Mouse (Mus musculus) kidney, embryonic 15.5 days (tissue): ENCODE data around the gene Fcer1g. TPM values are rescaled to one million over a fixed set of nuclear protein-coding genes. Genes with fewer than 3 reads are reported as not detected.

ENCODE experiments used
- ATAC-seq: fragments of 200-750 bp; cut with Nextera tagmentation; replicated peaks from 2 replicates; pipeline ENCODE4 v1.8.0; 2017; ENCODE audit warnings: moderate TSS enrichment; ENCODE audit not compliant: low FRiP score
- H3K27ac ChIP-seq: fragments of 300-500 bp; sonication (generic); 2 replicates; pipeline ENCODE4 v1.5.1; 2015; ENCODE audit warnings: mild to moderate bottlenecking, inconsistent platforms
- H3K27me3 ChIP-seq: fragments of 300-500 bp; sonication (generic); 2 replicates; pipeline ENCODE4 v1.6.1; 2015; ENCODE audit warnings: inconsistent platforms
- H3K36me3 ChIP-seq: fragments of 300-500 bp; sonication (generic); 2 replicates; pipeline ENCODE4 v1.6.1; 2015; ENCODE audit warnings: inconsistent platforms
- H3K4me1 ChIP-seq: fragments of 300-500 bp; sonication (generic); 2 replicates; pipeline ENCODE4 v1.6.1; 2015; ENCODE audit warnings: inconsistent platforms
- H3K4me2 ChIP-seq: fragments of 300-500 bp; sonication (generic); 2 replicates; pipeline ENCODE4 v1.6.1; 2015; ENCODE audit warnings: moderate library complexity, mild to moderate bottlenecking, inconsistent platforms
- H3K4me3 ChIP-seq: fragments of 300-500 bp; sonication (generic); replicated peaks from 2 replicates; pipeline ENCODE4 v1.5.1; 2015; ENCODE audit warnings: mild to moderate bottlenecking, inconsistent platforms
- H3K9ac ChIP-seq: fragments of 300-500 bp; sonication (generic); 2 replicates; pipeline ENCODE4 v1.6.1; 2015; ENCODE audit warnings: mild to moderate bottlenecking, inconsistent platforms
- H3K9me3 ChIP-seq: fragments of 300-500 bp; sonication (generic); replicated peaks from 2 replicates; pipeline ENCODE4 v1.6.1; 2016; ENCODE audit warnings: inconsistent platforms
- WGBS: fragments of 180-500 bp; shearing (Covaris S2); methylation state at CpG from one replicate; pipeline ENCODE4 v1.1.7; 2015; ENCODE audit warnings: mixed read lengths; 5-methylcytosine and 5-hydroxymethylcytosine counted together
- polyA plus RNA-seq: library from polyadenylated mRNA; unstranded; fragments of >200 nt; fragmentation: Nextera tagmentation; extraction: Ambion mirVana; gene quantifications from 2 replicates; pipeline ENCODE4 v1.2.1, GENCODE M21; 2015

The Fcer1g gene
- polyA plus RNA-seq, 1 experiment from 2014 or later, result 36.9 TPM

DNA sequence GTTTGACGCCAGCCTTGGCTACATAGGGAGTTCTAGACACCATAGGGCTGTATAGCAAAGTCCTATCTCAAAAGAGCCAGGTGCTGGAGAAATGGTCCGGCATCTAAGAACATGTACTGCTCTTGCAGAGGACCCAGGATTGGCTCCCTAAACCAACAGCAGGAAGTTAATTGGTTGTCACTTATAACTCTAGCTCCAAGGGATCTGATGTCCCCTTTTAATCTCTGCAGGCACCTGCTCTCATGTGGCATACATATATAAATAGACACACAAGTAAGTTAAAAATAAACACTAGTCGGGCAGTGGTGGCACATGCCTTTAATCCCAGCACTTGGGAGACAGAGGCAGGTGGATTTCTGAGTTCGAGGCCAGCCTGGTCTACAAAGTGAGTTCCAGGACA lies 1.6 kb upstream of the Fcer1g start:
- Histone ChIP-seq H3K4me3 (no peak overlapping the region), H3K4me1 (peaks cover 11% of the 10 kb centered on the region; the same call in 1 of the 2 replicates), H3K36me3 (peaks cover 76% of the 10 kb centered on the region), H3K9me3 (no peaks in the 10 kb centered on the region), H3K9ac (no peak overlapping the region), H3K27me3 (no peaks in the 10 kb centered on the region), H3K4me2 (no peak overlapping the region), H3K27ac (no peak overlapping the region)
- WGBS, result 91% methylated on average over 4 of the region's 4 CpGs
- ATAC-seq, result no peak

DNA sequence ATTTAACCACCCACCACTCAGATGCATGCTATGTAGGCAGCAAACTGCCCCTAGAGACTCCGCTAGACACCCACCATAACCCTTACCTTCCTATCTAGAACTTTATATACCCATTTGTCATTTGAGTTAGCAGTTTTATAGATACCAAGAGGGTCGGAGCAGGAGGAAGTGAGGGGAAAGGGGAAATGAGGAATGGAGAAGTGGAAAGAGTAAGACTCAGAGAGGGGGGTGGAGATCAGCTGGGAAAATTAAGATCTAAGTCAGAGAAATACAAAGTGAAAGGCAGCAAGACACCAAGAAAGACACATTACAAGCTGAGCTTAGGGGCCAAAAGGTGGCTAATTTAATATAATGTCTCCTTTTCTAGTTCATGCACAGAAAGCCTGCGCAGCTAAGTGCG lies 373 bp upstream of the Fcer1g start:
- 78% methylated on average over 4 of the region's 4 CpGs for WGBS
- Histone ChIP-seq H3K27ac (no peak overlapping the region), H3K36me3 (peaks cover 63% of the 10 kb centered on the region)

DNA sequence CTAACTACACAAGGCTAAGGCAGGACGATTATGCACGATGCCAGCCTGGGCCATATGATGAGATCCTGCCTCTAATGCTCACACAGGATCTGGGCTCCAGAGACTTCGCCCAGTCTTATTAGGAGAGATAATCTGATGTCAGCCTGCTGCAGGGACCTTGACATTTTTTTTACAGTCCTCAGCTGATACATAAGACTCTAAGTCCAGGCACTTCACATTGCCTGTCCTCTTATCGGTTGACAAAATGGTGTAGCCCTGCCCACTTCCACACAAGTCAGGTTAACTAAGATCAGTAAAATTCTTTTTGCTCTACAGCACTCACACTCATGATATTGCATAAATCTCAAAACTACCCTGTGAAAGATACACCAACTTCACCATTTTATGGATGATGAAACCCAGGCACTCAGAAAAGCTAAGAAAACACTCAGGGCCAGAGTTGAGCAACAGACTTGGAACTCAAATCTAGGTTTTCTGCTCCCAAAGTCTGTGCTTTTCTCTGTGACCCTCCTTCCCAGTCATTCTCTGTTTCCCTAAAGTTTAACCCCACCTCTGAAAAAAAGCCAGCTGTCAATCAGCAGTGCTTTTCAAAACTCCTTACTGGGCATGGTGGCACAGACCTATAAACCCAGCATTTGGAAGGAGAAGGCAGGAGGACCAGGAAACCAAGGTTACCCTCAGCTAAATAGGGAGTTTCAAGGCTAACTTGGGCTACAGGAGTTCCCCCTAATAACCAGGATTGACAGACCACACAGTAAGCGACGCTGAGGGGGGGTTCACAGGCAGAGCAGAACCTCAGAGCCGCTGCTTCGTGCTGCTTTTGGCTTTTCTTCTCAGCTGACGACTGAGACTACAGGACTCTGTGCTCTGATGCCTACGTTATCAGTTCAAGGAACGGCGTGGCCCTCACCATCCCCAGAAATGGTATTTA lies 1.1 kb downstream of the Fcer1g start:
- no peak for ATAC-seq
- Histone ChIP-seq H3K4me3 (no peak overlapping the region), H3K4me2 (no peak overlapping the region), H3K27ac (no peak overlapping the region; the same call in 1 of the 2 replicates), H3K27me3 (no peaks in the 10 kb centered on the region), H3K9ac (no peak overlapping the region), H3K4me1 (peaks cover 13% of the 10 kb centered on the region; the same call in 1 of the 2 replicates), H3K36me3 (peaks cover 49% of the 10 kb centered on the region), H3K9me3 (no peaks in the 10 kb centered on the region)
- 88% methylated on average over 12 of the region's 12 CpGs for WGBS

More for the DNA sequence above, 373 bp upstream of the Fcer1g start:
- H3K4me1 ChIP-seq, result peaks cover 13% of the 10 kb centered on the region; the same call in 1 of the 2 replicates
- no peaks in the 10 kb centered on the region for H3K9me3 ChIP-seq
- ATAC-seq, result no peak
- no peak overlapping the region for H3K4me3 ChIP-seq
- no peak overlapping the region for H3K4me2 ChIP-seq
- H3K9ac ChIP-seq, result no peak overlapping the region
- H3K27me3 ChIP-seq, result no peaks in the 10 kb centered on the region

DNA sequence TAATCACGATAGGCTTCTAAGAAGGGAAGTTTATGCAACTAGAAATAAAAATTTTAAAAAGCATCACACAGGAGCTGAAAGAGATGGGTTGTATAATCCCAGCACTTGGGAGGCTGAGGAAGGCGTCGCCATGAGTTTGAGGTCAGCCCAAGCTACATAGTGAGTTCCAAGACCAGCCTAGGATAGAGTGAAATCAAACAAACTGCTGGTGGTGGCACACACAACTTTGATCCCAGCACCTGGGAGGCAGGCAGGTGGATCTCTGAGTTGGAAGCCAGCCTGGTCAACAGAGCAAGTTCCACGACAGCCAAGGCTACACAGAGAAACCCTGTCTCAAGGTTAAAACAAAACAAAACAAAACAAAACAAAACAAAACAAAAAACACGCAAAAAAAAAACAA lies 1.8 kb downstream of the Fcer1g start:
- no peaks in the 10 kb centered on the region for H3K27me3 ChIP-seq
- 84% methylated on average over 5 of the region's 5 CpGs for WGBS

DNA sequence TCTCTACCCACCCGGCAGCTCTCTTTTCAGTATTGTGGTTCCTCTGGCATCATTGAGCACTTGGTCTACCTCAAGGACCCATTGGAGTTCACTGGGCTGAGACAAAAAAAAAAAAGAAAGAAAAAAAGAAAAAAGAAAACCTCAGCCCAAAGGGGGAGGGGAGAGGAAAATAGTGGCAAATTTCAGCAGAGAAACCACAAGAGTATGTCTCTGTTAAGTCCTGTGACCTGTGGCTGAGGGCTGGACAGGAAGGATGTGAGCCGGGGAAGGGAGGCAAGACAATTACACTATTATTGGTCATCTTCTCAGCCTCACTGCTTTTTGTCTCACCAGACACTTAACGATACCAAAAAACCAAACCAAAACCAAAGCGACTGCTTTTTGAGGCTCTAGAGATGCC lies 2.3 kb downstream of the Fcer1g start:
- Histone ChIP-seq H3K4me1 (peaks cover 13% of the 10 kb centered on the region; the same call in 1 of the 2 replicates), H3K4me3 (no peak overlapping the region), H3K36me3 (peaks cover 37% of the 10 kb centered on the region), H3K9me3 (no peaks in the 10 kb centered on the region), H3K27ac (no peak overlapping the region), H3K4me2 (no peak overlapping the region), H3K9ac (no peak overlapping the region), H3K27me3 (no peaks in the 10 kb centered on the region)
- ATAC-seq, result no peak
- 82% methylated on average over 4 of the region's 4 CpGs for WGBS

More for the DNA sequence above, 1.8 kb downstream of the Fcer1g start:
- Histone ChIP-seq H3K36me3 (peaks cover 42% of the 10 kb centered on the region), H3K27ac (no peak overlapping the region), H3K9ac (no peak overlapping the region), H3K4me2 (no peak overlapping the region), H3K4me3 (no peak overlapping the region), H3K9me3 (no peaks in the 10 kb centered on the region), H3K4me1 (peaks cover 13% of the 10 kb centered on the region; the same call in 1 of the 2 replicates)
- ATAC-seq, result no peak

DNA sequence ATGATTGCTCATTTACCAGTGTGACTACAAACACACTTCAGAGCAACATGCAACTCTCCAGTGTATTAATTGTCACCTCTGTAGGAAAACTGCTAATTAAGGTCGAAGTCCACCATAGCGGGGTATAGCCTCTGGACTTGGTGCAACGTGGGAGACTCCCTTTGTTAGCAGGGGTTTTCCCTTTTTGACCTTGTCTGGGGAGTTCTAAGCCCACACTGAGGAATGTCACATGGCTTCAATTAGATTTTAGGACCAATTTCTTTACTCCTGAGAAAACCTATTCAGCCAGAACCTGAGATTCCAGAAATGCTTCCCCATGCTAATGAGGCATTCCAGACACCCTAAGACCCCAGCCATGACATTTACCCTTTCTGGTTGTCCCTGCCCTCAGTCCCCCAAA lies 4.0 kb downstream of the Fcer1g start:
- Histone ChIP-seq H3K4me3 (no peak overlapping the region), H3K27ac (0 out of 2 replicates have a peak overlapping the region, but pooled peaks have one; percentile 49), H3K27me3 (no peaks in the 10 kb centered on the region), H3K36me3 (peaks cover 20% of the 10 kb centered on the region), H3K9me3 (no peaks in the 10 kb centered on the region), H3K4me2 (no peak overlapping the region), H3K4me1 (peaks cover 13% of the 10 kb centered on the region; the same call in 1 of the 2 replicates), H3K9ac (no peak overlapping the region)
- ATAC-seq, result no peak
- 61% methylated on average over 3 of the region's 3 CpGs for WGBS

DNA sequence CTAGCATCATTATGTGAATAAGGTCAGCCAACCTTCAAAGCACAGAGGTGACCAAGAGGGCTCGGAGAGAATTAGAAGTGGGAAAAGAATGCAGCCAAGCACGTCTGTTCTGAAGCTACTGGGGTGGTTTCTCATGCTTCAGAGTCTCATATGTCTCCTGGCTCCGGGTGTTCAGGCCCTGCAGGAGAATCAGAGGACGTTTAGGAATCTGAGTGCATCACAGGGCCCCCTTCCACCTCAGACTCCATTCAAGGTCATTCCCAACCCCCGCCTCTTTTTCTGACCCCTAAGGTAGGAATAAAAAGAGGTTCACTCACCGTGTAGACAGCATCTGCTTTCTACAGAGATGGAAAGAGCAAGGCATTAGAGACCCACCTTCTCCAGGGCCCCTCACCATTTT lies 4.4 kb downstream of the Fcer1g start:
- Histone ChIP-seq H3K27me3 (no peaks in the 10 kb centered on the region), H3K4me2 (no peak overlapping the region), H3K4me3 (no peak overlapping the region), H3K4me1 (peaks cover 13% of the 10 kb centered on the region; the same call in 1 of the 2 replicates), H3K27ac (peak overlapping the region; percentile 49), H3K9ac (no peak overlapping the region), H3K36me3 (peaks cover 16% of the 10 kb centered on the region), H3K9me3 (no peaks in the 10 kb centered on the region)
- 43% methylated on average over 6 of the region's 6 CpGs for WGBS
- no peak for ATAC-seq

DNA sequence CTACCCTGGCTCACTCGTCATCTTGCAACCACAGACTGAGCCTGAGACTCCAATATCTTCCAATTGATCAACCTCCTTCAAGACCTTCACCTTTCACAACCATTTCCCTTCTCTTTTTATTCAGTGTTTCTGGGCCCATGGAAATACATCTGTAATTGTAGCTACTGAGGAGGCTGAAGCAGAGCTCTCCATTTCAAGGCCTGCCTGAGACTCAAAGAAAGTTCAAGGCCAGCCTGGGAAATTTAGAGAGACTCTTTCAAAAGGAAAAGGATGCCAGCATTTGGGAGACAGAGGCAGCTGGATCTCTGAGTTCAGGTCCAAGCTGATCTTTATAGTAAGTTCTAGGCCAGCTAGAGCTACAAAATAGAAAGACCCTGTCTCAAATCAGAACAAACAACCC lies 6.3 kb downstream of the Fcer1g start:
- Histone ChIP-seq H3K4me2 (no peak overlapping the region), H3K36me3 (no peaks in the 10 kb centered on the region), H3K27me3 (no peaks in the 10 kb centered on the region), H3K4me3 (no peak overlapping the region), H3K4me1 (peaks cover 18% of the 10 kb centered on the region), H3K9me3 (no peaks in the 10 kb centered on the region), H3K9ac (no peak overlapping the region), H3K27ac (no peak overlapping the region)
- no peak for ATAC-seq
- WGBS, result 71% methylated on average over 1 of the region's 1 CpGs

DNA sequence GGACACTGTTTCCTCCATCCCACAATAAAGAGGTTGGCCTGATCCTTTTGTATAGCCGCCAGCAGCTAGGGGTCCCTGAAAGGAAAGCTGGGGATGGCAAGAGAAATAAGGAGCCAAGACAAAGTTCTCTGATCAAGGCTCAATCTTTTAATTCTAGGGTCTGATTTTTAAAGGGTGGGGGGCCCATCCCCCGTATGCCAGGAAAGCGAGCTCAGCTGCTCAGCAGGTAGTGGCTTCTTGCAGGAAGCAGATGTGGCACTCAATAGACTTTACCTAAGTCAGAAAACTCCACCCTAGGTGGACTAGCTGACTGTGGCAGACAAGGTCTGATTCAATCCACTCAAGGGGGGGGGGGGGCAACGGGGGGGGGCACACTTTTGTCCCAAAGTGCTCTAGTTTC lies 7.4 kb downstream of the Fcer1g start:
- WGBS, result 54% methylated on average over 4 of the region's 4 CpGs
- H3K4me3 ChIP-seq, result no peak overlapping the region
- no peak for ATAC-seq

DNA sequence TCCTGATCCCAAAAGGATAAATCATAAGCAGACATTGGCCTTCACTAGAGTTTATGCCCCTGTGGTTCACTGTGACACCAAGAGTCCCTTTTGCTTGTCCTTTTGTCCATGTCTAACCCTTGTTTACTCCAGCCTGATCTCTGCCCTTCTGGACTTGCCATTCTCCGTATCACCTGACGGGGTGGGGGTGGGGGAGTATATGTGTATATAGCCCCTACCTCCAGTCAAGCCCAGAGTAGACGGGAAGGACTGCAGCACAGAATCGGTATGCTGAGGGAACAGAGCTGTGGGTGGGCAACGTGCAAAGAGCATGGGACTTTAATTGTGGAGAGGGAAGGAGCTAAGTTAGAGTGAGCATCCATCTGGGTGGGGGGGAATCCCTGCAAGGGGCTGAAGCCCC lies 9.3 kb downstream of the Fcer1g start, which contains the start of gene Apoa2:
Gene Apoa2 (plus strand): TSS at position 198 of the 400 bp plus-strand sequence.
- ATAC-seq, result no peak
- peaks cover 6% of the 10 kb centered on the region for H3K36me3 ChIP-seq
- no peak within 1 kb of the TSS for H3K4me3 ChIP-seq
- no peaks in the 10 kb centered on the region for H3K27me3 ChIP-seq
- peaks cover 24% of the 10 kb centered on the region for H3K4me1 ChIP-seq
- no peaks in the 10 kb centered on the region for H3K9me3 ChIP-seq
- no peak within 1 kb of the TSS for H3K9ac ChIP-seq
- no peak within 1 kb of the TSS for H3K27ac ChIP-seq
- 69% methylated on average over 5 of the region's 5 CpGs for WGBS
- H3K4me2 ChIP-seq, result no peak within 1 kb of the TSS

More for the DNA sequence above, 7.4 kb downstream of the Fcer1g start:
- H3K9me3 ChIP-seq, result no peaks in the 10 kb centered on the region
- H3K4me2 ChIP-seq, result no peak overlapping the region
- H3K9ac ChIP-seq, result no peak overlapping the region
- no peaks in the 10 kb centered on the region for H3K36me3 ChIP-seq
- H3K27me3 ChIP-seq, result no peaks in the 10 kb centered on the region
- no peak overlapping the region for H3K27ac ChIP-seq
- H3K4me1 ChIP-seq, result peaks cover 20% of the 10 kb centered on the region

DNA sequence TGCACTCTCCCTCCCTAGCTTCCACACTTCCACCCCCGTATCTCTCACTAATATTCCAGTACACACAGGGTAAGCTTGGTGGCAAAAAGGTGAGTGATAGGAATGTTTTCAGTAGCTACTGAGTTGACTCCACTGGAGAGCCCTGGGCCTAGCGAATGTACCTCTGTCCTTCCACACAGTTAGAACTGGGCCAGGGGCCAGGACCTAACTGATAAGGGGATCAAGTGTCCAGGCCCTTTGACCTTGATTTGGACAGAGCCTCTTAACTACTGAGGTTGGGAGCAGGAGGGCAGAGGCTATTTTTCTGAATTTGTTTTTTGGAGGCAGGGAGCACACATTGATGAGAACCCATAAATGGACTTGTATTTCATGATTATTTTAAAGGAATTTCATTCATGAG lies 10.4 kb downstream of the Fcer1g start:
- H3K9me3 ChIP-seq, result no peaks in the 10 kb centered on the region
- no peak for ATAC-seq
- peaks cover 20% of the 10 kb centered on the region for H3K4me1 ChIP-seq
- peaks cover 16% of the 10 kb centered on the region for H3K36me3 ChIP-seq
- no peak overlapping the region for H3K4me3 ChIP-seq
- H3K9ac ChIP-seq, result no peak overlapping the region
- H3K27me3 ChIP-seq, result no peaks in the 10 kb centered on the region
- 71% methylated on average over 2 of the region's 2 CpGs for WGBS
- no peak overlapping the region for H3K27ac ChIP-seq
- H3K4me2 ChIP-seq, result no peak overlapping the region

DNA sequence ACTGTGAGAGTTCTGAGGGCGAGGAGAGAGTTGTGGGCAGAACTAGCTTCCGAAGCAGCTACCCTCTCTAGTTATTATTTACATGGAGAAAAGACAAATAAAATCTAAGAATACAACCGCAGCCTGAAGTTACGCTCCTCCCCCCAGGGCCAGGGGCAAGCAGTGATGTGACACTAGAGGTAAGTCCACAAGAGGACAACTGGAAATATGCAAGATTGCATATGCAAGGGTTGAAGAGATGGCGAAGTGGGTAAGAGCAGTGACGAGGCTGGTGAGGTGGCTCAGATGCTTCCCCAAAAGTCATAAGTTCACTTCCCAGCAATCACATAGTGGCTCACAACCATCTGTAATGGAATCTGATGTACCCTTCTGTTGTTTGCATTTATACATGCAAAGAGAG lies 11.0 kb downstream of the Fcer1g start:
- Histone ChIP-seq H3K4me2 (peak overlapping the region; percentile 52), H3K27ac (peak overlapping the region; percentile 95), H3K27me3 (no peaks in the 10 kb centered on the region), H3K4me1 (peaks cover 20% of the 10 kb centered on the region), H3K9me3 (no peaks in the 10 kb centered on the region), H3K4me3 (peak overlapping the region; percentile 74), H3K9ac (0 out of 2 replicates have a peak overlapping the region, but pooled peaks have one; percentile 25), H3K36me3 (peaks cover 23% of the 10 kb centered on the region)
- ATAC-seq, result no peak
- WGBS, result 81% methylated on average over 6 of the region's 6 CpGs
